Mouse (Mus musculus) stomach, postnatal 0 days (tissue): ENCODE results near the gene Gm42791. TPM values are rescaled to one million over a fixed set of nuclear protein-coding genes. Genes with fewer than 3 reads are reported as not detected.

Experiments
- ATAC-seq: fragments of 200-750 bp; cut with Nextera tagmentation; 2 replicates; pipeline ENCODE4 v1.8.0; 2017; ENCODE audit not compliant: low FRiP score, low TSS enrichment
- DNase-seq: peaks from one replicate; pipeline ENCODE4 v3.0.0-alpha.2; 2016; ENCODE audit warnings: low spot score
- H3K27ac ChIP-seq: fragments of 300-500 bp; sonication (generic); replicated peaks from 2 replicates; pipeline ENCODE4 v1.5.1; 2014; ENCODE audit warnings: mild to moderate bottlenecking, control low read depth
- H3K27me3 ChIP-seq: fragments of 300-500 bp; sonication (generic); 2 replicates; pipeline ENCODE4 v1.6.1; 2014; ENCODE audit warnings: low read length; ENCODE audit not compliant: control insufficient read depth, insufficient read depth
- H3K36me3 ChIP-seq: fragments of 300-500 bp; sonication (generic); 2 replicates; pipeline ENCODE4 v1.6.1; 2014; ENCODE audit warnings: low read length, mixed read lengths; ENCODE audit not compliant: control insufficient read depth, insufficient read depth
- H3K4me1 ChIP-seq: fragments of 300-500 bp; sonication (generic); replicated peaks from 2 replicates; pipeline ENCODE4 v1.6.1; 2014; ENCODE audit warnings: antibody characterized with exemption; ENCODE audit not compliant: control insufficient read depth, insufficient read depth
- H3K4me2 ChIP-seq: fragments of 300-500 bp; sonication (generic); replicated peaks from 2 replicates; pipeline ENCODE4 v1.6.1; 2014; ENCODE audit warnings: low read depth, mild to moderate bottlenecking, control low read depth, moderate library complexity
- H3K4me3 ChIP-seq: fragments of 300-500 bp; sonication (generic); 2 replicates; pipeline ENCODE4 v1.5.1; 2014; ENCODE audit warnings: low read depth, low read length, control low read depth
- H3K9ac ChIP-seq: fragments of 300-500 bp; sonication (generic); 2 replicates; pipeline ENCODE4 v1.6.1; 2014; ENCODE audit warnings: mild to moderate bottlenecking, low read length, control low read depth, mixed read lengths
- H3K9me3 ChIP-seq: fragments of 300-500 bp; sonication (generic); 2 replicates; pipeline ENCODE4 v1.6.1; 2016; ENCODE audit warnings: low read length; ENCODE audit not compliant: control insufficient read depth
- CTCF ChIP-seq: IDR thresholded peaks from 2 replicates; pipeline ENCODE4 v1.5.1; 2016; ENCODE audit warnings: antibody characterized with exemption, low read depth, mild to moderate bottlenecking, moderate library complexity
- EP300 ChIP-seq: optimal IDR thresholded peaks from 2 replicates; pipeline ENCODE3; 2016; ENCODE audit warnings: antibody characterized with exemption
- WGBS: fragments of 180-500 bp; shearing (Covaris S2); extraction: QIAGEN DNeasy Blood & Tissue Kit; methylation state at CpG from one replicate; pipeline ENCODE4 v1.1.7; 2014; 5-methylcytosine and 5-hydroxymethylcytosine counted together
- polyA plus RNA-seq: library from polyadenylated mRNA; unstranded; fragments of >200 nt; fragmentation: Nextera tagmentation; extraction: Ambion mirVana; gene quantifications from 2 replicates; pipeline ENCODE4 v1.2.1, GENCODE M21; 2015

Gene Gm42791
- polyA plus RNA-seq, 1 experiment from 2014 or later = 0.99 TPM

DNA sequence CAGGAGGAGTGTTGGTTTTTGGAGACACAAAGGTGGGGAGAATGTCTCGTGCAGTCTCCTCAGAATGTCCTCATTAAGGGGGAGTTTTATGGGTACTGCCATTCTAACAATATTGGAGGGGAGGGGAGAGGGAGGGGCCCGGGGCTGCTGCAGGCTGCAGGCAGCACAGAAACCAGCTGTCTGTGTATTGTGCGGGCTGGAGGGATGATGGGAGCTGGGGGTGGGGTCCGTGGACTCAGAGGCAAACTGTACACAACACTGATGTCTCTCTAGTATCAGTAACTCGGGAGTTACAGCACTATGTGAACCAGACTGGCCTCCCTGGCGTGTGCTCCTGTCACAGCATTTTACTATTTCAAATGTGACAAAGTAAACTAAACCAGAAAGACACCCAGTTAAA is 60.5 kb downstream of the Gm42791 start:
- DNase-seq = no peak
- no peak for ATAC-seq
- TF ChIP-seq CTCF = no peak
- no peak for TF ChIP-seq EP300
- 45% methylated on average over 6 of the region's 6 CpGs for WGBS
- Histone ChIP-seq H3K9me3 (0 out of 2 replicates have a peak, but pooled peaks cover 2% of the 10 kb centered on the region), H3K4me3 (no peak overlapping the region), H3K4me2 (no peak overlapping the region), H3K4me1 (no peaks in the 10 kb centered on the region), H3K27ac (no peak overlapping the region), H3K9ac (no peak overlapping the region), H3K36me3 (no peaks in the 10 kb centered on the region), H3K27me3 (no peaks in the 10 kb centered on the region)

DNA sequence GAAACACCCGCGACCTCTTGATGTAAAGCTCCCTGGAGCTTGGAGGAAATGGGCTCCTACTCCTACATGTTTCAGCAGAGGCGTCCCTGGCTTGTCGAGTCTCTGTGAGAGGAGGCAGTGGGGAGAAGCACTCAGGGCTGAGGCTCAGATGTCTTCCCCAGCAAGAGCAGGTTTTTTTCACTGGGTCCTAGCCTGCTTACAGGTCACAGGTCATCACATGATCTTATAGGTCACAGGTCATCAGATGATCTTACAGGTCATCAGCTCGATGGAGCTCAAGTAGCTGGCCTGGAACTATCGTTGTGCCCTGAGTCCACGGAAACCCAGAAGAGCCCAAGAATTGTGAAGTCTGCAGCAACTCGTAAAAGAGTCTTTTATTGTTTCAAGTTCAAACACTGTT is 61.2 kb downstream of the Gm42791 start:
- no peak overlapping the region for H3K4me3 ChIP-seq
- no peak for TF ChIP-seq EP300
- TF ChIP-seq CTCF = no peak
- no peak for DNase-seq
- H3K4me2 ChIP-seq = no peak overlapping the region
- 46% methylated on average over 8 of the region's 8 CpGs for WGBS
- no peaks in the 10 kb centered on the region for H3K36me3 ChIP-seq
- H3K27ac ChIP-seq = no peak overlapping the region
- 0 out of 2 replicates have a peak, but pooled peaks cover 2% of the 10 kb centered on the region for H3K9me3 ChIP-seq
- no peak for ATAC-seq
- H3K9ac ChIP-seq = no peak overlapping the region
- H3K27me3 ChIP-seq = no peaks in the 10 kb centered on the region
- H3K4me1 ChIP-seq = 0 out of 2 replicates have a peak, but pooled peaks cover 4% of the 10 kb centered on the region

DNA sequence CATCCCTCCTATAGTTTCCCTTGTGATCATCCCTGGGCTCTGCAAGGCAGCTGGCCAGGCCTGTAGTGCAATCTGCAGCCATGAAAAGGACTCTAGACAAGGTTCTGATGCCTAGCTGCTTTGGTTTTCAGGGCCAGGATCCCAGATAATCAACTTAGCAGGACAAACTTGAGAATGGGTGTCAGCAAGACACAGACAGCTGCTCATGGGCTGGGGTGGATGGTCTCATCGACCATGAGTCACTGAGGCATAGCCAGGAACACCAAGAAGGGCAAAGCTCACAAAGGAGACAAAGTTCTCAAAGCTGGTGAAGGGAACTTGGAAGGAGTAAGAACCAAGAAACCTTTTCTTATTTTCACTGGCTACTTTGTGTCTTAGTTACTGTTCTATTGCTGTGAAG is 63.6 kb downstream of the Gm42791 start:
- 0 out of 2 replicates have a peak overlapping the region, but pooled peaks have one; percentile 45 for H3K27ac ChIP-seq

DNA sequence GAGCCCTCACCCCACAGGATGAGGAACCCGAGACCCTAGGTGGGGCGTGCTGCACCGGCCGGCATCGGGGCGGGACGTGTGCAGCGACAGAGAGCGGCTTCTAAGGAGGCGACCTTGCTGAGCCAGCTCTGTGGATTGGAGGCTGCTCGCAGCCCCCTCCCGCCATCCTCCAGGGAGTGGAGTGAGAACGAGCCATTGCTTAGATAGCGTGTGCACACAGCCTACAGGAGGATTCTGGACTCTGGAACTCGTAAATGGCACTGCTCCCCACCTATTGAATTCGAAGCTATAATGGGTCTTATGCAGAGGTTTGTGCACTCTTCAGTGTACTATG is 65.9 kb downstream of the Gm42791 start, which contains the start of gene Katnal1:
TSS of gene Katnal1 (minus strand) at position 205 of the 334 bp plus-strand sequence.
- Histone ChIP-seq H3K4me3 (peak within 1 kb of the TSS; percentile 79), H3K36me3 (no peaks in the 10 kb centered on the region), H3K4me2 (peak within 1 kb of the TSS; percentile 69), H3K4me1 (0 out of 2 replicates have a peak, but pooled peaks cover 4% of the 10 kb centered on the region), H3K27ac (peak within 1 kb of the TSS; percentile 88), H3K9ac (peak within 1 kb of the TSS; percentile 70), H3K9me3 (no peaks in the 10 kb centered on the region), H3K27me3 (no peaks in the 10 kb centered on the region)
- DNase-seq (no peak), ATAC-seq (no peak; the same call in 1 of the 2 replicates)
- TF ChIP-seq CTCF (no peak; the same call in 1 of the 2 replicates), EP300 (no peak)
- 1% methylated on average over 16 of the region's 16 CpGs for WGBS

More for the DNA sequence above, 63.6 kb downstream of the Gm42791 start:
- Histone ChIP-seq H3K4me3 (no peak overlapping the region), H3K36me3 (no peaks in the 10 kb centered on the region), H3K4me2 (no peak overlapping the region), H3K4me1 (0 out of 2 replicates have a peak, but pooled peaks cover 4% of the 10 kb centered on the region), H3K9ac (no peak overlapping the region), H3K27me3 (no peaks in the 10 kb centered on the region), H3K9me3 (no peaks in the 10 kb centered on the region)
- 70% methylated on average over 1 of the region's 1 CpGs for WGBS
- TF ChIP-seq EP300 (no peak), CTCF (no peak)
- no peak for DNase-seq
- no peak for ATAC-seq

DNA sequence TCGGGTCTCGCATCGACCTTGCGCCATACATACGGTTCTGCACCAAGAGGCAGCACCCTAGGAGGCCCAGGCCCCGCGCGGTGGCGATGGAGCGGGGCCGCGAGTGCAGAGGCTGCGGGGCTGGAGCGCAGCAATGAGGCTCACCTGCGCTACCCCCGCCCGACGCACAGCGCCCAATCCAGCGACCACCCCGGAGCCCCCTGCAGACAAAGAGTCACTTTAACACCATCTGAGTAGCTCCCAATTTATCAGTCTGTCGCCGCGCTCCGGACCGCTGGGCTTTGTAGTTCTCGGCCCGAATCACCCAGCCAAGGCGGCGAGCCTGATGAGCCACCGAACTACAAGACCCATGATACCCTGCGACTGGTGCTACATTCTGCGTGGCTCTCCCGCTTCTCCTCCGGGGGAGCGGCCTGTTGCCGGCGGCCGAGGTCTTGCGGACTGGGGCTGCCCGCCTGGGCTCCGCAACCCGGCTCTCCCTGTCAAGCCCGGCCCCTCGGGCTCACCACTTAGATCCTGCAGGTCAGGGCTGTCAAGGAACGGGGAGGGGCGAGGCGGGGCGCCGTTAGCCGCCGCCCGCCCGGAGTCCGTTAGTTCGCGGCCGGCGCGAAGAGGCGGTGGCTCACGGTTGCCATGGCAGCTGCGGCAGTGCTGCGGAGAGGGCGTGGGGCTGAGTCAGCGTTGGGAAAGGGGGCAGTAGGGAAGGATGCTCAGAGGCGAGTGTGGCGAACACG is 66.4 kb downstream of the Gm42791 start:
- DNase-seq (peak; percentile 94), ATAC-seq (peak; percentile 98)
- peak overlapping the region; percentile 79 for H3K4me3 ChIP-seq
- under 1% methylated on average over 64 of the region's 69 CpGs for WGBS
- H3K27ac ChIP-seq = peak overlapping the region; percentile 88
- no peaks in the 10 kb centered on the region for H3K36me3 ChIP-seq
- H3K9me3 ChIP-seq = no peaks in the 10 kb centered on the region
- H3K4me1 ChIP-seq = 0 out of 2 replicates have a peak, but pooled peaks cover 4% of the 10 kb centered on the region
- H3K9ac ChIP-seq = peak overlapping the region; percentile 70
- peak; percentile 13; the same call in 1 of the 2 replicates for TF ChIP-seq CTCF
- TF ChIP-seq EP300 = no peak
- H3K27me3 ChIP-seq = no peaks in the 10 kb centered on the region
- peak overlapping the region; percentile 69 for H3K4me2 ChIP-seq

DNA sequence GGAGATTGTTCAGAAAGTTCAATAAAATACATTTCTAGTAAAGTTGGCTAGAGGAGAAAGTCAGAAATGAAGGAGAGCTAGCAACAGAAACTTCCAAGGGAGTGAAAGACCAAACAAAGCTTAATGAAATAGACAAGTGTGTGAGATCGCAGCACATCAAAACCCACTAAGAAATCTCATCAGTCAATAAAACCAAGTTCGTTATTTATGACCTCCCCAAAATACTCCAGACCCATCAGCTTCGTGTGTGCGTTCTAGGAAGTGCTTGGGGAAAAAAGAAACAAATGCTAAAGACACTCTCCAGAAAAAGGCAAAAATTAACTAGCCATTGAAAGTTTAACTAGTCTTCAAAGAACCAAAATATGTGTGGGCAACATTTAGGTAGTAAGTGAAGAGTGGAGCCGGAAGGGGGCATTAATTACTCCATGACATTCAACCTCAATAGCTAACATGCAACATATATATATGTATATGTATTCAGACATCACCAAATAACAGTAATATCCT is 67.2 kb downstream of the Gm42791 start:
- Histone ChIP-seq H3K36me3 (no peaks in the 10 kb centered on the region), H3K9me3 (no peaks in the 10 kb centered on the region), H3K27me3 (no peaks in the 10 kb centered on the region), H3K9ac (peak overlapping the region; percentile 70), H3K4me3 (peak overlapping the region; percentile 79), H3K4me2 (peak overlapping the region; percentile 69), H3K27ac (peak overlapping the region; percentile 69), H3K4me1 (0 out of 2 replicates have a peak, but pooled peaks cover 4% of the 10 kb centered on the region)
- TF ChIP-seq CTCF (no peak), EP300 (no peak)
- DNase-seq (no peak), ATAC-seq (no peak)
- WGBS = 39% methylated on average over 5 of the region's 5 CpGs
